Mouse (Mus musculus) mesoderm, embryonic 11.5 days (tissue): ENCODE measurements around the gene Ptgs1.
"Not testable (repeated sequence)": the region's sequence is repeated elsewhere in the genome, so short reads cannot be mapped to it uniquely, and the experiment has no call there.

Source experiments
- DNase-seq: peaks from one replicate; pipeline ENCODE4 v3.0.0-alpha.2; 2012; ENCODE audit warnings: low read depth, low spot score

Ptgs1 gene

GRCm38 (mm10) chr2:36230366-36230765 lies at the start of gene Ptgs1:
Ptgs1 (plus strand) TSS chr2:36230426.
- peak; percentile 30 for DNase-seq

GRCm38 (mm10) chr2:36181587-36182368 lies 48.4 kb upstream of the Ptgs1 start:
- DNase-seq: not testable (repeated sequence)

- no peak for DNase-seq
These were observed 46.9 kb upstream of the Ptgs1 start for GRCm38 (mm10) chr2:36183278-36183677.

GRCm38 (mm10) chr2:36184192-36184591 lies 46.0 kb upstream of the Ptgs1 start:
- no peak for DNase-seq

GRCm38 (mm10) chr2:36184876-36185275 lies 45.4 kb upstream of the Ptgs1 start:
- DNase-seq: no peak

GRCm38 (mm10) chr2:36189200-36189599 lies 41.0 kb upstream of the Ptgs1 start:
- not testable (repeated sequence) for DNase-seq

GRCm38 (mm10) chr2:36191098-36191941 lies 38.9 kb upstream of the Ptgs1 start:
- DNase-seq: no peak

- DNase-seq: no peak
These were observed 33.2 kb upstream of the Ptgs1 start for GRCm38 (mm10) chr2:36197021-36197420.

- DNase-seq: peak; percentile 52
These were observed 32.0 kb upstream of the Ptgs1 start for GRCm38 (mm10) chr2:36197919-36198881.

- DNase-seq: no peak
These were observed 31.4 kb upstream of the Ptgs1 start for GRCm38 (mm10) chr2:36198882-36199262.

- no peak for DNase-seq
These were observed 29.4 kb upstream of the Ptgs1 start for GRCm38 (mm10) chr2:36200813-36201212.

GRCm38 (mm10) chr2:36201756-36202610 lies 28.2 kb upstream of the Ptgs1 start:
- no peak for DNase-seq

GRCm38 (mm10) chr2:36202611-36202880 lies 27.7 kb upstream of the Ptgs1 start:
- no peak for DNase-seq

GRCm38 (mm10) chr2:36203011-36203825 lies 27.0 kb upstream of the Ptgs1 start:
- peak; percentile 44 for DNase-seq

- DNase-seq: no peak
These were observed 25.6 kb upstream of the Ptgs1 start for GRCm38 (mm10) chr2:36204595-36204994.

- no peak for DNase-seq
These were observed 23.2 kb upstream of the Ptgs1 start for GRCm38 (mm10) chr2:36207071-36207470.

- DNase-seq: no peak
These were observed 19.4 kb upstream of the Ptgs1 start for GRCm38 (mm10) chr2:36210796-36211195.

- peak; percentile 82 for DNase-seq
These were observed 18.4 kb upstream of the Ptgs1 start for GRCm38 (mm10) chr2:36211785-36212184.

GRCm38 (mm10) chr2:36213108-36213507 lies 17.1 kb upstream of the Ptgs1 start:
- no peak for DNase-seq

GRCm38 (mm10) chr2:36214023-36214422 lies 16.2 kb upstream of the Ptgs1 start:
- DNase-seq: peak; percentile 94
